Mouse (Mus musculus): Measurements from ENCODE around the gene Cfap70. TPM values are rescaled to one million over a fixed set of nuclear protein-coding genes. Genes with fewer than 3 reads are reported as not detected.

Gene Cfap70
- polyA plus RNA-seq, 1 experiment from 2014 or later: not detected

- H3K27ac ChIP-seq (ENCODE audit: low read length): no peak overlapping the region
- H3K9ac ChIP-seq (ENCODE audit: low read depth, low read length): no peak overlapping the region
- no peaks in the 10 kb centered on the region; the same call in 1 of the 2 replicates for H3K36me3 ChIP-seq (ENCODE audit: control insufficient read depth, insufficient read depth)
- no peaks in the 10 kb centered on the region for H3K27me3 ChIP-seq (ENCODE audit: control insufficient read depth, insufficient read depth, low read depth, low read length)
- H3K4me2 ChIP-seq (ENCODE audit: low read depth, low read length): no peak overlapping the region
- ATAC-seq (ENCODE audit: low read depth): peak; percentile 72
- H3K9me3 ChIP-seq (replicated peaks; ENCODE audit: control insufficient read depth, low read length): no peaks in the 10 kb centered on the region
- H3K4me1 ChIP-seq (ENCODE audit: control insufficient read depth, low read depth, low read length): peaks cover 6% of the 10 kb centered on the region; the same call in 1 of the 2 replicates
- 42% methylated on average over 4 of the region's 4 CpGs for WGBS (ENCODE audit: insufficient replicate concordance)
- no peak overlapping the region for H3K4me3 ChIP-seq (ENCODE audit: low read depth, low read length)
Measured at GRCm38 (mm10) chr14:20377112-20377521, 74.9 kb downstream of the Cfap70 start.

- H3K27ac ChIP-seq (ENCODE audit: low read length): no peak overlapping the region
- H3K36me3 ChIP-seq (ENCODE audit: control insufficient read depth, insufficient read depth): peaks cover 3% of the 10 kb centered on the region
- no peaks in the 10 kb centered on the region for H3K27me3 ChIP-seq (ENCODE audit: control insufficient read depth, insufficient read depth, low read depth, low read length)
- no peaks in the 10 kb centered on the region for H3K4me1 ChIP-seq (ENCODE audit: control insufficient read depth, low read depth, low read length)
- 79% methylated on average over 1 of the region's 1 CpGs for WGBS (ENCODE audit: insufficient replicate concordance)
- no peak overlapping the region for H3K4me2 ChIP-seq (ENCODE audit: low read depth, low read length)
- H3K9me3 ChIP-seq (replicated peaks; ENCODE audit: control insufficient read depth, low read length): no peaks in the 10 kb centered on the region
- H3K4me3 ChIP-seq (ENCODE audit: low read depth, low read length): no peak overlapping the region
- H3K9ac ChIP-seq (ENCODE audit: low read depth, low read length): no peak overlapping the region
- ATAC-seq (ENCODE audit: low read depth): no peak
Measured at GRCm38 (mm10) chr14:20371854-20372253, 80.2 kb downstream of the Cfap70 start.

- H3K36me3 ChIP-seq (ENCODE audit: control insufficient read depth, insufficient read depth): peaks cover 3% of the 10 kb centered on the region
- no peak overlapping the region for H3K9ac ChIP-seq (ENCODE audit: low read depth, low read length)
- H3K27me3 ChIP-seq (ENCODE audit: control insufficient read depth, insufficient read depth, low read depth, low read length): no peaks in the 10 kb centered on the region
- H3K4me3 ChIP-seq (ENCODE audit: low read depth, low read length): no peak overlapping the region
- ATAC-seq (ENCODE audit: low read depth): no peak
- no peaks in the 10 kb centered on the region for H3K4me1 ChIP-seq (ENCODE audit: control insufficient read depth, low read depth, low read length)
- H3K4me2 ChIP-seq (ENCODE audit: low read depth, low read length): no peak overlapping the region
- no peaks in the 10 kb centered on the region for H3K9me3 ChIP-seq (replicated peaks; ENCODE audit: control insufficient read depth, low read length)
- WGBS (ENCODE audit: insufficient replicate concordance): 58% methylated on average over 7 of the region's 7 CpGs
- H3K27ac ChIP-seq (ENCODE audit: low read length): no peak overlapping the region
Measured at GRCm38 (mm10) chr14:20370798-20371197, 81.2 kb downstream of the Cfap70 start.

GRCm38 (mm10) chr14:20368271-20368670, 83.8 kb downstream of the Cfap70 start:
- 84% methylated on average over 3 of the region's 3 CpGs for WGBS (ENCODE audit: insufficient replicate concordance)
- no peak for ATAC-seq (ENCODE audit: low read depth)

GRCm38 (mm10) chr14:20363230-20363629, 88.8 kb downstream of the Cfap70 start:
- WGBS (ENCODE audit: insufficient replicate concordance): 73% methylated on average over 4 of the region's 4 CpGs
- Histone ChIP-seq H3K27ac (ENCODE audit: low read length) (no peak overlapping the region), H3K4me2 (ENCODE audit: low read depth, low read length) (no peak overlapping the region), H3K9me3 (replicated peaks; ENCODE audit: control insufficient read depth, low read length) (no peaks in the 10 kb centered on the region), H3K27me3 (ENCODE audit: control insufficient read depth, insufficient read depth, low read depth, low read length) (no peaks in the 10 kb centered on the region), H3K36me3 (ENCODE audit: control insufficient read depth, insufficient read depth) (peaks cover 11% of the 10 kb centered on the region; the same call in 1 of the 2 replicates), H3K4me3 (ENCODE audit: low read depth, low read length) (no peak overlapping the region), H3K9ac (ENCODE audit: low read depth, low read length) (no peak overlapping the region), H3K4me1 (ENCODE audit: control insufficient read depth, low read depth, low read length) (no peaks in the 10 kb centered on the region; the same call in 1 of the 2 replicates)
- ATAC-seq (ENCODE audit: low read depth): no peak

More at GRCm38 (mm10) chr14:20368271-20368670, 83.8 kb downstream of the Cfap70 start:
- Histone ChIP-seq H3K4me2 (ENCODE audit: low read depth, low read length) (no peak overlapping the region), H3K9ac (ENCODE audit: low read depth, low read length) (no peak overlapping the region), H3K4me1 (ENCODE audit: control insufficient read depth, low read depth, low read length) (no peaks in the 10 kb centered on the region; the same call in 1 of the 2 replicates), H3K9me3 (replicated peaks; ENCODE audit: control insufficient read depth, low read length) (no peaks in the 10 kb centered on the region), H3K27ac (ENCODE audit: low read length) (no peak overlapping the region), H3K27me3 (ENCODE audit: control insufficient read depth, insufficient read depth, low read depth, low read length) (no peaks in the 10 kb centered on the region), H3K36me3 (ENCODE audit: control insufficient read depth, insufficient read depth) (peaks cover 8% of the 10 kb centered on the region), H3K4me3 (ENCODE audit: low read depth, low read length) (no peak overlapping the region)

GRCm38 (mm10) chr14:20347991-20348541, 104.0 kb downstream of the Cfap70 start, which contains the start of the genes Ecd and Fam149b:
Gene Ecd, minus strand, starts transcription at chr14:20348121.
Gene Fam149b, plus strand, starts transcription at chr14:20348162.
- peak; percentile 99 for ATAC-seq (ENCODE audit: low read depth)

GRCm38 (mm10) chr14:20347441-20347990, 104.5 kb downstream of the Cfap70 start:
- no peaks in the 10 kb centered on the region for H3K27me3 ChIP-seq (ENCODE audit: control insufficient read depth, insufficient read depth, low read depth, low read length)
- H3K27ac ChIP-seq (ENCODE audit: low read length): peak overlapping the region; percentile 76
- peak; percentile 31 for ATAC-seq (ENCODE audit: low read depth)
- peak overlapping the region; percentile 84 for H3K9ac ChIP-seq (ENCODE audit: low read depth, low read length)
- 3% methylated on average over 15 of the region's 15 CpGs for WGBS (ENCODE audit: insufficient replicate concordance)
- H3K4me2 ChIP-seq (ENCODE audit: low read depth, low read length): peak overlapping the region; percentile 53
- H3K4me3 ChIP-seq (ENCODE audit: low read depth, low read length): peak overlapping the region; percentile 79
- H3K9me3 ChIP-seq (replicated peaks; ENCODE audit: control insufficient read depth, low read length): no peaks in the 10 kb centered on the region
- H3K36me3 ChIP-seq (ENCODE audit: control insufficient read depth, insufficient read depth): peaks cover 5% of the 10 kb centered on the region; the same call in 1 of the 2 replicates
- peaks cover 14% of the 10 kb centered on the region for H3K4me1 ChIP-seq (ENCODE audit: control insufficient read depth, low read depth, low read length)

More at GRCm38 (mm10) chr14:20347991-20348541, 104.0 kb downstream of the Cfap70 start, which contains the start of the genes Ecd and Fam149b:
- Histone ChIP-seq H3K36me3 (ENCODE audit: control insufficient read depth, insufficient read depth) (peaks cover 3% of the 10 kb centered on the region; the same call in 1 of the 2 replicates), H3K4me2 (ENCODE audit: low read depth, low read length) (peak within 1 kb of the TSS; percentile 53), H3K27me3 (ENCODE audit: control insufficient read depth, insufficient read depth, low read depth, low read length) (no peaks in the 10 kb centered on the region), H3K9me3 (replicated peaks; ENCODE audit: control insufficient read depth, low read length) (no peaks in the 10 kb centered on the region), H3K4me1 (ENCODE audit: control insufficient read depth, low read depth, low read length) (peaks cover 14% of the 10 kb centered on the region), H3K4me3 (ENCODE audit: low read depth, low read length) (peak within 1 kb of the TSS; percentile 79), H3K9ac (ENCODE audit: low read depth, low read length) (peak within 1 kb of the TSS; percentile 92), H3K27ac (ENCODE audit: low read length) (peak within 1 kb of the TSS; percentile 84)
- under 1% methylated on average over 42 of the region's 42 CpGs for whole genome bisulfite sequencing (ENCODE audit: insufficient replicate concordance)

- Histone ChIP-seq H3K9me3 (replicated peaks; ENCODE audit: control insufficient read depth, low read length) (no peaks in the 10 kb centered on the region), H3K27me3 (ENCODE audit: control insufficient read depth, insufficient read depth, low read depth, low read length) (no peaks in the 10 kb centered on the region), H3K4me2 (ENCODE audit: low read depth, low read length) (no peak overlapping the region), H3K27ac (ENCODE audit: low read length) (no peak overlapping the region), H3K9ac (ENCODE audit: low read depth, low read length) (no peak overlapping the region), H3K4me3 (ENCODE audit: low read depth, low read length) (no peak overlapping the region), H3K36me3 (ENCODE audit: control insufficient read depth, insufficient read depth) (peaks cover 5% of the 10 kb centered on the region; the same call in 1 of the 2 replicates), H3K4me1 (ENCODE audit: control insufficient read depth, low read depth, low read length) (peaks cover 14% of the 10 kb centered on the region)
- ATAC-seq (ENCODE audit: low read depth): no peak
- WGBS (ENCODE audit: insufficient replicate concordance): 85% methylated on average over 9 of the region's 9 CpGs
Measured at GRCm38 (mm10) chr14:20345885-20346284, 106.1 kb downstream of the Cfap70 start.
